Mouse (Mus musculus): ENCODE results near the gene Arap2.

The Arap2 gene

DNA sequence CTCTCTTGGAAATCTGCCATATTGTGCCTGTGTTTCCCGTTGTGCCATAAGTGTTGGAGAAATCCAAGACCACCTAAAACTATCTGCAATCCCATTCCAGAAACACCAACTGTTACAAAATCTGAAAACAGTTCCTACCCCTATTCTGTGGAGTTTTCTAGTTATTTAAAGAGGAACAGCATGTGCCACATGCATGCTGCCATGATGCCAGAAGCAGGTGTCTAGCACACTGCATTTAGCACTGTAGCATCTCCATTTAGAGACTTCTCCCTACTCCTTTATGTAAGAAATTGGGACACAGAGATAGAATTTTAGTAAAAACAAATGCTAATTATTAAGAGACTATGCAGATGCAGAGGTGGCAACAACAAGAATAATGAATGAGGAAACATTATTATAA lies 102.8 kb downstream of the Arap2 start:
- CTCF ChIA-PET = no interaction called here
- POLR2A ChIA-PET = no interaction called here

DNA sequence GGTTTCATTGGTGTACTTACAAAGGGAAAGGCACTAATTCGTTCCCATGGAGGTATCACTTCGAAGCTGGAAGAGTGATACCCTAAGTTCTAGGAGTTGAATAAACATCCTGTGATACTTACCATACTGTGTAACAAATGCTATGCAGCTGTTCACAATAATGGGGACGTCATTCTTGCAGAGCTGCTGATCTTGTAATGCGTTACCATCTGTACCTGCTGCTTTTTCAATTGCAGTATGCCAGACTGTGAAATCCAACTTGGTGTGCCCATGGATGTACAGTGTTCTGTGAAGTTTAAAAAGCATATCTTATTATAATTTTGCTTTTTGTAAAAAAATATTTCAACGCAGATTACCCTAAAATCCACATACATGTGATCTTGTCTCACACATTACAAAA lies 112.0 kb downstream of the Arap2 start:
- ChIA-PET CTCF (no interaction called here), POLR2A (interaction anchor here in 1 of 4 experiments (0.7 kb wide), 1 partner anchor 19 kb away, joined by 6 read pairs; no protein-coding TSS in a partner anchor)

- CTCF ChIA-PET = no interaction called here
- POLR2A ChIA-PET = interaction anchor here in 1 of 4 experiments (1.4 kb wide), 1 partner anchor 13 kb away, joined by 4 read pairs; no protein-coding TSS in a partner anchor
These were observed 123.6 kb downstream of the Arap2 start for GRCm38 (mm10) chr5:62642330-62642729.

GRCm38 (mm10) chr5:62640501-62640900 lies 125.5 kb downstream of the Arap2 start:
- POLR2A ChIA-PET = no interaction called here

GRCm38 (mm10) chr5:62636341-62636740 lies 129.6 kb downstream of the Arap2 start:
- ChIA-PET CTCF (no interaction called here), POLR2A (no interaction called here)

More at GRCm38 (mm10) chr5:62640501-62640900, 125.5 kb downstream of the Arap2 start:
- CTCF ChIA-PET = no interaction called here

DNA sequence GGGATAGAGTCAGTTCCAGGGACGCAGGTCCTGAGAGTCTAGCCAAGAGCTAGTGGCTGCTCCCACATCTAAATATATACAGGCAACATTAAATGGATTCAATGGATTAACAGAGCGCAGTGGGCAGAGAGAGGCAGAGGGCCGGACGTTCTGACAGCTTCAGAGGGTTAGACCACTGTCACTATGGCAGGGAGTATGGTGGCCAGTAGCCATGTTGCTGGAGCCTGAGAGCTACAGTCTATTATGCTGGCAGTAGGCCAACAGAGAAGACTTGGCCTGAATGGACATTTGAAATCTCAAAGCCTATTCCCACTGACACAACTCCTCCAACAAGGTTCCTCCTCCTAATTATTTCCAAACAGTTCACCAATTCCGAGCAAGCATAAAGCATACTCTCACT lies 137.1 kb downstream of the Arap2 start:
- CTCF ChIA-PET = no interaction called here
- POLR2A ChIA-PET = interaction anchor here in 1 of 4 experiments (0.9 to 1.1 kb wide), 2 partner anchors 9 to 13 kb away, joined by 3 to 4 read pairs; no protein-coding TSS in a partner anchor

DNA sequence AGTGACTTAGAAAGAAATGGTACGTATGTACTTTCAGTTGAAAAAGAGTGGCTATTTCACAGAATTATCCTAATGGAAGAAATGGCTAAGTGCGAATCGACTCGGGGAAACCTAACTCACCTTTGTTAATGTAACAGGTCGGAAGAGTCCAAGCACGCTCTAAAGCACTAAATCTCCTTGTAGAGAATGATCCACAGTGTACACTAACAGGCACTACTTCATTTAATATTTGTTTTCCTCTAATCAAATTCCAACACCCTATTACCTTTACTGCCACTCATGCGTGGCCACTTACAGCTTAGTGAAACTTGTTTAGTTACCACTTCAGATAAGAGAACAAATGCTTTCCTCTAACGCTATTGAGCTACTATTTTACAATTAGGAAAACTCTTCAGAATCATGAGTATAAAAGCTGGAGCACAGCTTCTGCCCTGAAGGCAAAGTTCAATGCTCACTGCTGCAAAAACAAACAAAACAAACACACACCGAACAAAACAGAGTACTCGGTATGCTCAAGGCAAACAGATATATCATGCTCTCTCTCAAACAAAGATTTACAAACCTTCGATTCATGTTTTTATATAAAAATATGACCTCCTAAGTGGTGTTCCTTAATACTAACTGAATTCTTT lies 143.0 kb downstream of the Arap2 start:
- ChIA-PET POLR2A (interaction anchor here in 2 of 4 experiments (0.5 to 0.8 kb wide), 2 partner anchors 66 to 925 kb away, joined by 3 to 5 read pairs; no protein-coding TSS in a partner anchor), CTCF (no interaction called here)

- POLR2A ChIA-PET = no interaction called here
- CTCF ChIA-PET = no interaction called here
These were observed 147.7 kb downstream of the Arap2 start for GRCm38 (mm10) chr5:62618286-62618685.

GRCm38 (mm10) chr5:62611990-62612389 lies 154.0 kb downstream of the Arap2 start:
- CTCF ChIA-PET = no interaction called here
- POLR2A ChIA-PET = no interaction called here

DNA sequence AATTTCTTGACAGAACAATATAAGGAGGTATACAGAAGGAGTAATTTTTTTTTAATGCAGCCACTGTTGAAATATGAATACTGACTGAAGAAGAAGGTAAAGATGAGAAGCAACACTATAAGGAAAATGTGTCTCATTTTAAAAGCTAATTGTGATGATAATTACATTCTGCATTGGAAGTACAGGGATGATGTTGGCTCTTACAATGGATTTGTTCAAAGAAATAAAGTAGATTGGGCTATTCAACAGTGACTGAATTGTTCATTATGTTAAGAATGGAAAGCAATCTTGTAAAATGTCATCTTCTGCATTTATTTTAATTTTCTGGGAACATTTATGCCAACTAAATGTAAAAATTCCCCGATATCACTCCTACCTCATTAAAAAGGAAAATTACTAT lies 178.6 kb downstream of the Arap2 start:
- ChIA-PET CTCF (no interaction called here), POLR2A (no interaction called here)

- POLR2A ChIA-PET = no interaction called here
- CTCF ChIA-PET = no interaction called here
These were observed 183.3 kb downstream of the Arap2 start for GRCm38 (mm10) chr5:62582643-62583042.

DNA sequence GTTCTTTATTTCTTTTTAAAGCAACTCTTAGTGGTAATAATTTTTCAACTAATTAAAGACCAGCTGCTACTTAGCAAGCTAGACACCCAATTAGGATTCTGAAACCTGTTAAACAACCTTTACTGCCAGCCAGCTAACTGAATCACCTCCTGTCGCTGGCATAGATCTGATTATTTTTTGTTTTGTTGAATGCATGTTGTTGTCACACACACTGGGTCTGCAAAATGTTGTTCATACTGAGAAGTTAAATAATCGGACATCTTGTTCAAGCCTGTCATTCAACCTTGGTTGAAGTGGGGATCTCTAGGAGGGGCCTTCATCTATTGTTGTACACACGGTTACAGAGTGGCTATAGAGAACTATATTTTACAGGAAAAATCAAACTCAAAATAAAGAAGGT lies 184.3 kb downstream of the Arap2 start:
- ChIA-PET POLR2A (no interaction called here), CTCF (no interaction called here)

DNA sequence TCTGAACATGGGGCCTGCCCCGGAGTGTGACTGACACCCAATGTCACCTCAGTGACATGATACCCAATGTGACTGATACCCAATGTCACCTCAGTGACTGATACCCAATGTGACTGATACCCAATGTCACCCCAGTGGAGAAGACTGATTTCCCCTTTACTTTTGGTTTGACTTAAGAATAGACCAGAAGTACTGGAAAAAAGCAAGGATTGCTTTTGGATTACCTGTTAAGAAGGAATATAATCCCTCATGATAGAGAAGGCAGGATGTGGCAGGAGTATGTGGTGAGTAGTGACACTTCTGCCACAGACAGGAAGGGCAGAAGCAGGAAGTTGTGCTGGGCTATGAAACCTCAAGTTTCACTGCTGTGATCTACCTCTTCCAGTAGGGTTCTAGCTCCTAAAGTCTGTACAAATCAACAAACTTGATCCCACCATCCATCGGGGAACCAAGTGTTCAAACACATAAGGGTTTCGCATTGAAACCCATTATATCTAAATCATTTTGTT lies 191.6 kb downstream of the Arap2 start:
- ChIA-PET POLR2A (no interaction called here), CTCF (interaction anchor here in 1 of 4 experiments (0.5 kb wide), 1 partner anchor 208 kb away, joined by 4 read pairs; no protein-coding TSS in a partner anchor)

Measured in embryonic stem cell, embryonic (primary cell).